Mouse (Mus musculus): ENCODE data around the gene Prss45.

The Prss45 gene

DNA sequence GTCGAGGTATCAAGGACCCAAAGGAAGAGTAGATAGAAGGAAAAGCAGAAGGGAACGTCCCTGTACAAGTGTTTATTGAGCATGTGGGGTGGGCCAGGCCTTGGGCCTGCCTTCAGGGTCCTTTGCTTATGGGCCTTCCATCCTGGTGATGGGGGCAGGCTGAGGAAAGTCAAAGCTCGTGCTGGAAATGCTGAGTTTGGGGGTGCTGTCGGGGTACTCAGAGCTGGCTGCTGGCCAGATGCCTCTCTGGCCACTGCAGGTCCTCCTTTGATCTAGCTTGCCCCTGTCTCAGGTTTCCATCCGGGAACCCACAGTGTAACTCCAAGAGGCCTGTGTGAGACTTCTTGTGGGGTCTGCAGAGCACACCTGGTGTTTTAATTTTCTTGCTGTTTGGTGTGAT lies 24.1 kb downstream of the Prss45 start:
- no peak for DNase-seq (ENCODE audit: low spot score)

DNA sequence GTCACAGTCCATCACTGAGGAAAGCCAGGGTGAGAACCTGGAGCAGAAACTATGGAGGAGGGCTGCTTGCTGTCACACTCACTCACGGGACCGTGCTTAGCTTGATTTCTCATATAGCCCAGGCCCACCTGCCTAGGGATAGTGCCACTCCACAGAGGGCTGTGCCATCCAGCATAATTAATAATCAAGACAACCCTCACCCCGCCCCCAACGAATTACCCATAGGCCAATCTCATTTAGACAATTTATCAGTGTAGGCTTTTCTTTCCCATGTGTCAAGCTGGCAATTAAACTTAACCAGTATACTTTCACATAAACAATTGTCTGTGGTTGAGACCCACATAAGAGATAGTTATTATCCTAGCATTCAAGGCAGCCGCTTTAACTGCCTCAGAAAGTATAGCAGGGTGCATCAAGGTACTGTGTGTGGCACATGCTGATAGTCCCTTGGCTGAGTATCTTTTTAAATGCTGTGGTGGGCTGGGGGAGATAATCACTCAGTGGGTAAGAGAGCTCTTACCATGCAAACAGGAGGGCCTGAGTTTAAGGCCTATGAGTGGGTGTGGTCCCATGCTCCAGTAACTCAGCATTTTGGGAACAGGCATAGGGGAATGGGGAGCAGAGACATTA lies 24.7 kb downstream of the Prss45 start:
- no peak for DNase-seq (ENCODE audit: low spot score)

DNA sequence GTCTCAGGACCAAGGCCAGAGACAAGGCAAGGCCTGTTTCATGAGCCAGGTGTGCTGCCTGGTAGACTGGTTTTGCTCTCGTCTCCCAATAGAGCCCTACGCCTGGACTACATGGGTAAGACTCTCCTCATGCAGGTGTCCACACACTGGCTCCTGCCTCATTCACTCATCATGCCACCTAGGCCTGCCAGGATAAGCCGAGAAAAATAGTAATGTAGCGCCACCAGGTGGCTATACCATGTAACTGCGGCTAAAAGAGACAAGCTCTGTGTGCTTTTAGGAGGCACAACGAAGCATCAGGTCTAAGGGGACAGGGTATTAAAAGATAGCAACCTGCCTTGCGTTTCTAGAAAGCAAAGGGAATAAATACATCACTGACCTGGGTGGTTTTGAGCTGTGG lies 36.6 kb downstream of the Prss45 start:
- peak; percentile 73 for DNase-seq (ENCODE audit: low spot score)

DNA sequence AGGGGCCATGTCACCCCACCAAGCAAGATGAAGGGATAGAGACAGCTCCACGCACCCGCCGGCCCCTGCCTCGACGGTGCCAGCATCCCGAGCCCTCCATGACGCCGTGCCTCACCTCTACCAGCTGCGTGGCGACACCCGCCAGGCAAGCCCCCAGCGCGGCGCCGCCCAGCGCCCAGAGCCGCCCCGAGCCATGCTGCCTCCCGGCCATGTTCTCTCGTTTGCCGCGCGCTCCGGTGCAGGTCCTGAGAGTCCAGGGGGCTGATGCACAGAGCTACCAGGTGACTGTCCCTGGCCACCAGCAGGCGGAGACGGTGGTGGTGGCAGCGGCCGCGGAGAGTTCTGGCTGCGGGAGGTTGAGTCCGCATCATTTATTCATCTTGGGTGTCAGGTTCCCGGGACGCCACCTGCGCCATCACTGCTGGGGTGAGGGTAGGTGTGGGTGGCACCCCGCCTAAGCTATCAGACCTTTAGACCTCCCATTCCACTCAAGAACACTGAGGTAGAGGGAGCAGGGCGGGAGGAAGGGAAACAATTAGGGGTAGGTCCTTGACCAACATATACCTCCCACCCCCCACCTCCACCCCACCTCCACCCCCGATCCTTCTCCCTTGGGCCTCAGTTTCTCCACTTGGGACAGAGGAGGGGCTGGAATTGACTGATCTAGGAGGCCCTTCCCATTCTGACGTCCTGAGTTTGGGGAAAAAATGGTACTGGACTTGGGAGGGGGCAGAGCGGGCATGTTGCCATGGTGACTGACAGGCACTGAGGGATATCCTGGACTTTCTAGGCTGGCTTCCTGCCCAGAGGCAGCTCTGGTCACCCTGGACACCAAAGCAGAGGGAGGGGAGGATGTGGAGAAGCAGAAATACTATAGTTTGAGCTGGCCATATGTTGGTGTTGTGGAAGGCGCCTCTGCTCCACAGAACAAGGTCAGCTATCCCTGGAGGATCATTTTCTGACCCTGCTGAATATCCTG lies 39.6 kb downstream of the Prss45 start:
- DNase-seq (ENCODE audit: low spot score), result peak; percentile 14

DNA sequence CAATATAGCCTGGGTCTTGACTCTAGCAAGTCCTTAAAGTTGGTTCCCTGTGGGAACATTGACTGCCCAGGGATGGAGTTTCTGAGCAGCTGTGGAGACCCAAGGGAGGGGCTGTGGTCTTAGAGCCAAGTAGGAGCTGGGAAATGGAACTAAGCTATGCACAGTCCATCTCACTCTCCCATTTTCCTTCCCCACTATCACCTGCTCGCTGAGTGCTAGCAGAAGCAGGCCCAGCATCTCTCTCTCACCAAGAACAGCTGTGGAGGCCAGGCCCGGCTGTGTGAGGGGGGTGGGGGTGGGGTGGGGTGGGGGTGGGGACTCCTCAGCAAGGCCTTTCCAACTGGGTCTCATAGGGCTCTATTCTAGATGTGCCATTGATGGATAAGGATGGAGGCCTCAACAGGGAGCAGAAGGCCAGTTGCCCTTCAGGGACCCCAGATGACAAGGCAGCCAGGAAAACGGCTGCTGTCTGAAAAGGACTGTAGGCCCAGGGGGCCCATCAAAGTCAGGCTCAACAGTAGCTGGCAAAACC lies 40.3 kb downstream of the Prss45 start:
- DNase-seq (ENCODE audit: low spot score), result no peak

DNA sequence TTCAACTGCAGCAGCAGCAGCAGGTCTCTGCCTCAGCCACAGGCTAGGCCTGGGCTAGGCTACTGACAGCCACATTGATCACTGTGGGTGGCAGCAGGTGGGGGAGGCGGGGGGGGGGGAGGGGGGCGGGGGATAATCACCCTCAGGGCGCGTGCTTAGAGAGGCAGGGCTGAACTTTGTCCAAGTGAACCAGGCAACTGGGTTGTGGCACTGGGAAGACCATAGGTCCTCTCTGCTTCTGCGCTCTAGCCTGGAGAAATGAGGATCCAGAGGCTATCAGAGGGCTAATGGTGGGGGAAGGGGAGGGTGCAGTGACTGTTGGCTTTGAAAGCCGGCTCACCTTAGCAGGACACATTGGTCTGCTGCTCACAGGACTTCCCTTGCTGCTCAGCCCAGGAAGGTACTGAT lies 40.9 kb downstream of the Prss45 start:
- peak; percentile 7 for DNase-seq (ENCODE audit: low spot score)

DNA sequence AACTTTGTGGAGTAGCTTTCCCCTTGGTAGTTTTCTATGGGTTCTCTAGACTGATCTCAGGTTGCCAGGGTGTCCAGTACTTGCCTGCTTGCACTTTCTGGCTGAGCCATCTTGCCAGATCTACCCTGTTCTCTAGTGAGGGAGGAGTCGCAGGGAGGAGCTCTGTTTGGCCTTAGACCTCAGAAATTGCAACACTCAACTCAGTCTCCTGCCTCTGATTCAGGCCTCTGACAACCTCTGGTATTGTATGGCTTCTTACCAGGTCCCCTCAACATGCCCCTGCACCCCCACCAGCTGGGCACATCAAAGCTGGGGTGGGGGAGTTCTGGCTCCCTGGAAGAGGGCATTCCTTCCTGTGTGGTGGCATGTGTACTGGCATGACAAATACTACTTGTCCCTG lies 43.0 kb downstream of the Prss45 start:
- peak; percentile 85 for DNase-seq (ENCODE audit: low spot score)

DNA sequence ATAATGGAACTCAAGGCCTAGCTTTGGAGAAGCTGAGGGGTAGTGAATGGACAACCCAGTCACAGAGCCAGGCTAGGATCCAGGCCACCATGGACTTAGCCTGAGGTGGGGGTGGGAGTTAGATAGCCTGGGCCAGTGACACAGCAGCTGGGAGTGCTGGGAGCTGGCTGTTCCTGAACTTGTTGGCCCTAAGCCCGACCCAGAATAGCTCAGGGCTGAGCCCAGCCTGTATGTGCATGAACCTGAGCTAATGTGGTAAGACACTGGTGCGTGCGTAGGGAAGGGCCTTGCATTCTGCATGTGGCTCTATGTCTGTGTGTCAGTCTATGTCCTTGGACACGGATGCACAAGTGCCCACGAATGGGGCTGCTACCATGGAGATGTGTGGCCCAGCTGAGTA lies 43.5 kb downstream of the Prss45 start:
- peak; percentile 85 for DNase-seq (ENCODE audit: low spot score)

DNA sequence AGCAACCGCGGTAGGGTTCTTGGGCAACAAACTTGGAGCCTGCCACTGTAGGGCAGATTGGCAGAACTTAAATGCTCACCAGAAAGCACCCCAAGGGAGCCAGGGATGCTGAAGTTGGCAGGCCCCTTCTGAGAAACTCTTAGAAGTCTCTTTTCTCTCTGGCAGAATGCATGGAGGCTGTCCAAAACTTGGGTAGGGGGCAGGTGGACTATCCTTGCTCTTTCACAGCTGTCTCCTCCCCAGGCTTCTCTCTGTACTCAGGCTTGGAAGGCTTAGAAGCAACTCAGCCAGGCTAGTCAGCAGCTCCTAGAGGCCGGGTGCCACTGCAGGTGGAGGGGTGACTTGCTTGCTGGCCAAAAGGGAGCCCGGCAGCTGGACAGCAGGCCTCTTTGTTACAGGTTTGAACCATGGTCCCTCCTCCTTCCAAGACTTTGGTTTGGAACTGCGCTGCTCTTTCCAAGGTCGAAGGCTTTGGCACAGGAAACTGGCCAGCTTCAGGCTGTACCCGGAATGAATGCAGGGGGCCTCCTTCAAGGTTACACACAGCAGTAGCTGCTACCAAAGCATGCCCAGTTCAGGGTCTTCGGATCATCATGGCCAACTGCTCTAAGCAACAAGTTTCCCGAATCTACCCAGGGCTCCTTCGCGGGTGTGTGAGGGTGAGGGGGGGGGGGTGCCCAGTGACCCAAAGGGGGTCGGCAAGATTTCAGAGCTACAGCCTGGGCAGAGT lies 45.0 kb downstream of the Prss45 start, which contains the start of gene Als2cl:
Gene Als2cl, plus strand, starts transcription at position 680 of the 730 bp plus-strand sequence.
- DNase-seq (ENCODE audit: low spot score), result peak; percentile 55

DNA sequence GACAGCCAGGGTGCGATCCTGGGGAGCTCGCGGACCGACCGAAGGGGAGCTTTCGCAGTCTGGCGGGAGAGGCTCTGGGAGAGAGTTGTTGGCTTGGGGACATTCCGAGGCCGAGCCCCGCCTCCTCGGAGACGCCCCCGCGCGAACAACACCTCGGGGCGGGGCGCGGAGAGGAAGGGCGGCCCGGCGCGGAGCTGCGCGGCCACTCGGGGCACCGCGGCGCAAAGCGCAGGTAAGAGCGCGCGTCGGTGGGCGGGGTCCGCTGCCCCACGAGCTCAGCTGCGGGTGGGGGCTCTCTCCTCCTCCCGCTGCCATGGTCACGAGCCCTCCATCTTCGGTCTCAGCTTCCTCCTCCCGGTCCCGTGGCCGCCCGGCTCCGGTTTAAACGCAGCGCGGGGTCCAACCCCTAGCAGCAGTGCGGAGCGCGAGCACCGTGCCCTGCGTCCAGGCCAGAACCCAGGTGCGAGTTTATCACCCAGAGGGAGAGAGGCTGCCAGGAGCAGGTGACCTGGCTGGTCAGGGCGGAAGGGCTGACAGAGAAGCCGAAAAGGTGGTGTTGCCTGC lies 45.7 kb downstream of the Prss45 start, which contains the start of gene Tmie:
Gene Tmie, minus strand, starts transcription at position 116 of the 564 bp plus-strand sequence.
- DNase-seq (ENCODE audit: low spot score), result no peak

DNA sequence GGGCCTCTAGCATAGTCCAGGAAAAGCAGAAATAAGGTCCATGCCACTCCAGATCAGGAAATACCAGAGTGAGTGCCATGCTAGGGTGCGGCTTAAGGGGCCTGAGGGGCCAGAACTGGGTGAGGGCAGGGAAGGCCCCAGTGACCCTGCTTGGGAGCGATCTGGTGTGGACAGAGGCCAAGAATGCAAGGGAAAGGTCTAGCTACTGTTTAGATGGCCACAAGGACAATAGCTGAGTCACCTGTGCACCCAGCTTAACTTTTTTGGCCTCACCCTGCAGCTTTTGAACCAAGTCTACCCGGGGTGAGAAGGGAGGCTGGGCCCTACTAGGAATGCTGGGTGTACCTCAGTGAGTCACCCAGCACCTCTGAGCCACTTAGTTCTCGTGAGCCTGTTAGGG lies 46.4 kb downstream of the Prss45 start:
- DNase-seq (ENCODE audit: low spot score), result peak; percentile 21

DNA sequence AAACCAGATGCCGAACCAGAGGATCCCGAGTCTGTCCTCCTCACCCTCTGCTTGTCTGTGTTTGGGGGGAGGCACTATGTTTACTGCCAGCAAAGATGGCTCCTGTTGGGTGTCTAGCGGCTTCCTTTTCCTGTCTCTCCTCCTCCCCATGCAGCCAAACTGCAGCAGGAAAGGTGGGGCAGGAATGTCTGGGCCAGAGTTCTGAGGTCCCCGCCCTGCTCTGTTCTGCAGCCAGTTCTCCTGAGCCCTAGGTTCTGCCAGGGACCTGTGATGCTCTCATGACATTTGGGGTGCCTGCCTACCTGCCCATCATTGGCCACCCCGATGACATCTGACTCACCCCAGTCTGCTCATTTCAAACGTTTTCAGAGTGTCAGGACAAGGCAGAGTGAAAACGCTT lies 47.6 kb downstream of the Prss45 start:
- no peak for DNase-seq (ENCODE audit: low spot score)

DNA sequence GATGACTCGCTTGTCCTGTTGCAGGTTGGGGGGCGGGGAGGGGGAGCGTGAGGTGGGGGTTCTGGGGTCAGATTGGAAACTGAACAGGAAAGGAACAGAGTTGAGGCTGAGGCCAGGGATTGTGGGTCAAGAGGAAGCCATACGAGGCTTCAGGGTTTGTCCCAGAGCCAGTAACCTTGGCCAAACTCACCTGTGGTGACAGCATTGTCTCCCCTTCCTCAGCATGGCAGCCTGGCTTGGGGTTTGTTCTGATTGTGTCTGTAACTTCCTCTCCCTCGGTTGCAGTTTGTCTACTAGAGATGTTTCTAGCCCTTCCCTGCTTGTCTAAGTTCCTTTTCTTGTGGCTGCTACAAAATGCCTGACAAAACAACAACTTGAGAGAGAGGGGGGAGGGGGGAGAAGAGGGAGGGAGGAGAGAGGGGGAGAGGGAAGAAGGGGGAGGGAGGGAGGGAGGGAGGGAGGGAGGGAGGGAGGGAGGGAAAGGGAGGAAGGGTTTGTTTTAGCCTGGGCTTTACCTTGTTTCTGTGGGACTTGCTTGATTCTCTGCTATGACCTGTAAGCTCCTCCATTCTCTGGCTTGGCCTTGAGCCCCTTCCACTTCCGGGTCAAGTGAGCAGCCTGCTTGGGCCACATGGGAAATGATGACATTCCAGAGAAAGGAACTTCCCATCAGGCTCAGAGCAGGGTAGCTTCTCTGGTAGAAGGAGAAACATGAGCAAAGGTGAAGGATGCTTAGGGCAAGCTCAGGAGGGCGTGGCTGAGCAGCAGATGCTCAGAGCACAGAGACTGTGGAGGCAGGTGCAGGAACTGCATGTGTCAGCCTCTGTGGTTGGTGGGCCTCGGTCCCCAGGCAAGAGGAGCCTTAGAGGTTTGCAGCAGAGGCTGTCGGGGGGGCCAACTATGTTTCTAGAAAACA lies 53.3 kb downstream of the Prss45 start:
- DNase-seq (ENCODE audit: low spot score), result peak; percentile 41

DNA sequence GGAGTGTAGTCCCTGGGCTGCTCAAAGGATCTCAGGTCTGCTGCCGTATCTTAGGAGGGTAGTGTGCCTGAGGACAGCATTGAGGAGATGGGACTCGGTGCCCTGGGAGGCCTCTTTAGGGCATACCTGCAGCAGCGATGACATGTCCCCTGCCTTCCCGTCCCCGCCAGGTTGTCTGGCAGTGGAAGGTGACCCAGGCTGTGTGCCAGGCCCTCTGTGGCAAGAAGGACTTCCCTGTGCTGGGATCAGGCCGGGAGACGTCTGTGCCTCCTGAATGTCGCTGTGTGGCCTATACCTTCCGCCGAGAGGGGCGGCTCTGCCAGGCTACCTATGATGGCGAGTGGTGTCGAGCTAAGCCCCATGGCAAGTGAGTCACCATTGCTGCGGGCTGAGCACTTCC lies 54.5 kb downstream of the Prss45 start:
- no peak for DNase-seq (ENCODE audit: low spot score)

DNA sequence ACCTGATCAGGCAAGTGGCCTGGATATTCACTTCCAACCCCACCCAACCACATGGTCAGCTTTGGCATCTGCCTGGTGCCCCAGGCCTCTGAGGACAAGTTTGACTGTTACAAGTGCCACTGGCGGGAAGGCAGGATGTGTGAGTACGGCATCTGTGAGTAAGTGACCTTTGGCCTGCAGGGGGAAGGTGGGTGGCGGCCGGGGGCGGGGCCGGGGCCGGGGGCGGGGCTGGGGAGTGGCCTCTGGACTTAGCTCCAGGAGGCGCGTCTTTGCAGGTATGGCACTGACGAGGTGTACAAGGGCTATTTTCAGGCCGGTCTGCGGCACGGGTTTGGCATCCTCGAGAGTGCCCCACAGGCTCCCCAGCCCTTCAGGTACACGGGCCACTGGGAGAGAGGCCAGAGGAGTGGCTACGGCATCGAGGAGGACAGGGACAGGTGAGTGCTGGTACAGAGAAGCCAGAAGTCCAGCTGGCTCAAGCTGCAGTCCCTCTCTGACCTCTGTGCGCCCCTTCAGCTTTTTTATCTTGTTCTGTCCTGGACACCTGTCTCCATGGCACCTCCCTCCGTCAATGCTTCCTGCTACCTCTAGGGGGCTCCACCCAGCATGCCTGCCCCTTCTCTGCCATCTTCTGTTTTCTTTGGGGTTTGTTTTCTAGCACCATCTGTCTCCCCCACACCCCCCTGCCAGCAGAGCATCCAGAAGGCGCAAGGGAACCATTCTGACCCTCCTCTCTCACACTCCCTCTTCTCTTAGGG lies 55.8 kb downstream of the Prss45 start:
- no peak for DNase-seq (ENCODE audit: low spot score)

All from adipocyte (in vitro differentiated cells).